Mouse (Mus musculus): ENCODE measurements at regions not wholly inside any gene's neighbourhood (a gene's known extent, or its start where the extent isn't known, plus 50 kb on each side); places are given as distances from the start of the nearest gene placed in this dataset.

DNA sequence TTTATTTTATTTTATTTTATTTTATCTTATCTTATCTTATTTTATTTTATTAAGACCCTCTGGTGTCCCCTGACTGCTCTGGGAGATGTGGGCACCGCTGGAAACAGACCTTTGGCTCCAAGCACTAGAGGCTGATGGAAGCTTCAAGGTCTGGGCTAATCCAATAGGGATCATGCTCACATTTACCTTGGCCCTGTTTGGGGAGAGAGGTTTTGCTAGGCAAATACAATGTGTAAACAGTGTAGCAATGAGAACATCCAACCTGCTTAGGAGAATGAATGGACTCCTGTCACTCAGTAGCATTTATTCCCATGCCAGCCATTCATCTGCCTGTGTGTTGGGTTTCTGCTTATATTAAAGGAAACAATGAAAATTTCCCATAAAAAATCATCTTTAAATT, 313.8 kb downstream of the Prdm2 start:
- ATAC-seq (ENCODE audit: borderline replicate concordance, extremely low read depth, low FRiP score, low TSS enrichment): no peak
- no peak overlapping the region for H3K9ac ChIP-seq
- no peaks in the 10 kb centered on the region for H3K9me3 ChIP-seq
- H3K36me3 ChIP-seq: no peaks in the 10 kb centered on the region
- H3K27me3 ChIP-seq: no peaks in the 10 kb centered on the region
- no peak overlapping the region for H3K27ac ChIP-seq
- no peak overlapping the region for H3K4me2 ChIP-seq
- WGBS: 48% methylated on average over 1 of the region's 1 CpGs
- no peak overlapping the region for H3K4me3 ChIP-seq
- peaks cover 3% of the 10 kb centered on the region for H3K4me1 ChIP-seq

DNA sequence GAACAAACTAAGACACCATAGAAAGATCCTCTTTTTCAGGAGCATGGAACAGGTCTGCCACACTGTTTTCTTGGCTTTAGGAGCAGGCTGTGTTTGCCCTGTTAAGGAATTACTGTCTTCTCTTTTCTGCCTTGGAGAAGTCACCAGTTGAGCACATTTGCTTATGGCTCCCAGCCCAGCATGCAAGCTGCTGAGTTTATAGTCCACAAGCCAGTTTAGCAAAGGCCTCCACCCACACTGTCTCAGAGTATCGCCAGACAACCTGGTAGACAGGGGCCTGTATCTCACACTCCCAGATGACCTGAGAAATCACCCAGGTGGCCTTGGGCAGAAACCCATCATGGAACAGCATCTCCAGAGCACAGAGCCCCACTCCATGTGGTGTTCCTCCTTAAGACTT, 322.1 kb downstream of the Prdm2 start:
- H3K9me3 ChIP-seq: no peaks in the 10 kb centered on the region
- no peaks in the 10 kb centered on the region for H3K36me3 ChIP-seq
- peaks cover 16% of the 10 kb centered on the region; the same call in 1 of the 2 replicates for H3K4me1 ChIP-seq
- WGBS: 88% methylated on average over 1 of the region's 1 CpGs
- ATAC-seq (ENCODE audit: borderline replicate concordance, extremely low read depth, low FRiP score, low TSS enrichment): no peak
- H3K27ac ChIP-seq: no peak overlapping the region
- no peak overlapping the region for H3K9ac ChIP-seq
- no peak overlapping the region for H3K4me2 ChIP-seq
- H3K4me3 ChIP-seq: no peak overlapping the region
- H3K27me3 ChIP-seq: peaks cover 3% of the 10 kb centered on the region; the same call in 1 of the 2 replicates

DNA sequence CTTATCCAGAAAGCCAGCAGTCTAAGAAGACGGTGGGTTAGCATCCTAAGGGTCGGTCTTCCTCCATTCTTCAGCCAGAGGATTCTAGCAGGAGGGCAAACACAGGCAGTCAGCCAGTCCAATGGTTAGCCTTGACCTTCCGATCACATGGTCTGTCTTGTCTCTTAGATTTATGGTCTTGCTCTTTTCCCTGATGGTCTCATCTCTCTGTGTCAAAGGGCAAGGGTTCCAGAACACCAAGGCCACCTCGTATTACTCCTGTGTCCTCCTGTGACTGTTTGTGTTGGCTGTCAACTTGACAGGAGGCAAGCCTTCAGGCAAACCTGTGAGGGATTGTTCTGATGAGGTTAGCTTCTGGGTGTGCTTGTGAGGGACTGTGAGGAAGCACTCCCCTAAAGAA, 323.9 kb downstream of the Prdm2 start:
- WGBS: 55% methylated on average over 4 of the region's 4 CpGs

DNA sequence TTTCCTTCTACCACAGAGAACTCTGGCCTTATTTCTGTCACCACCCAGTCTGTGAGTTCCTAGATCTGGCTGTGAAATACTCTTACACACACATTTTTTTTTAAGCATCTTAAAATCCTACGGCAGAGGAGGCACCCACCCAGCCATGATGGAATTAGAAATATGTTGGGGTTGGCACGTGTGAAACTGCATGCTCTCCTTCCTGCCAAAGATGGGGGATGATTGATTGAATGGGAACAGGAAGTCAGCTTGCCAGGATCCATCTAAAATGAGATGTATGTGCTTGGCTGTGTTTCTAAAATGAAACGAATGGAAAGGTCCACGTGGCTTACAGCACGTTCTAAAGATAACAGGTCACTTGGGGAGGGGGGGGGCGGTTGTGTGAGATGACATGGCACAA, 324.9 kb downstream of the Prdm2 start:
- no peak overlapping the region for H3K4me2 ChIP-seq
- no peak overlapping the region for H3K4me3 ChIP-seq
- H3K27me3 ChIP-seq: no peaks in the 10 kb centered on the region
- no peaks in the 10 kb centered on the region for H3K9me3 ChIP-seq
- 26% methylated on average over 6 of the region's 6 CpGs for WGBS
- H3K27ac ChIP-seq: no peak overlapping the region
- H3K4me1 ChIP-seq: peaks cover 16% of the 10 kb centered on the region; the same call in 1 of the 2 replicates
- H3K9ac ChIP-seq: no peak overlapping the region
- H3K36me3 ChIP-seq: no peaks in the 10 kb centered on the region
- peak; percentile 27; the same call in 1 of the 2 replicates for ATAC-seq (ENCODE audit: borderline replicate concordance, extremely low read depth, low FRiP score, low TSS enrichment)

More for the DNA sequence above, 323.9 kb downstream of the Prdm2 start:
- no peak overlapping the region for H3K9ac ChIP-seq
- H3K36me3 ChIP-seq: no peaks in the 10 kb centered on the region
- H3K27ac ChIP-seq: no peak overlapping the region
- ATAC-seq (ENCODE audit: borderline replicate concordance, extremely low read depth, low FRiP score, low TSS enrichment): no peak
- H3K4me1 ChIP-seq: peaks cover 16% of the 10 kb centered on the region; the same call in 1 of the 2 replicates
- peaks cover 3% of the 10 kb centered on the region; the same call in 1 of the 2 replicates for H3K27me3 ChIP-seq
- no peak overlapping the region for H3K4me3 ChIP-seq
- H3K9me3 ChIP-seq: no peaks in the 10 kb centered on the region
- no peak overlapping the region for H3K4me2 ChIP-seq

DNA sequence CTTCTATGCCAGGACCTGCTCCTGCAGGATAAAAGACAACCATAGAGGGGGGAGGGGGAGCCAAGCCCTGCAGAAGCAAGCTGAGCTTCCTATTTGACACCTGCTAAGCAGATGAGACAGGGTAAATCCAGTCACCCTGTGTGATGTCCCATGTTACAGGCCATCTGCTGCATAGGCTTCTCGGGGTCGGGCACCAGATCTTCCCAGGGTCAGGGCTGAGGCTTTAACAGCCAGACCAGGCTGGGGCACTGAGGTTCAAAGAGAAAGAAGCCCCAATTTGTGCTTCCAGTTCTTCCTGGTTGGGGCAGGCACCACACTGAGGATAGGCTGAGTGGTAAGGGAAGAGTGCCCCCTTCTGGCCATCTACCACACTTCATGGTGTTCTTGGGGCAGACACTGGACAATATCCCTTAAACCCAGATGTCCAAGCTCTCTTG, 332.5 kb downstream of the Prdm2 start:
- no peaks in the 10 kb centered on the region for H3K36me3 ChIP-seq
- 12% methylated on average over 2 of the region's 2 CpGs for WGBS
- no peaks in the 10 kb centered on the region for H3K27me3 ChIP-seq
- no peak overlapping the region for H3K4me3 ChIP-seq
- no peak overlapping the region for H3K4me2 ChIP-seq
- H3K9me3 ChIP-seq: no peaks in the 10 kb centered on the region
- H3K4me1 ChIP-seq: no peaks in the 10 kb centered on the region
- no peak overlapping the region for H3K9ac ChIP-seq
- no peak overlapping the region for H3K27ac ChIP-seq
- peak; percentile 41; the same call in 1 of the 2 replicates for ATAC-seq (ENCODE audit: borderline replicate concordance, extremely low read depth, low FRiP score, low TSS enrichment)

DNA sequence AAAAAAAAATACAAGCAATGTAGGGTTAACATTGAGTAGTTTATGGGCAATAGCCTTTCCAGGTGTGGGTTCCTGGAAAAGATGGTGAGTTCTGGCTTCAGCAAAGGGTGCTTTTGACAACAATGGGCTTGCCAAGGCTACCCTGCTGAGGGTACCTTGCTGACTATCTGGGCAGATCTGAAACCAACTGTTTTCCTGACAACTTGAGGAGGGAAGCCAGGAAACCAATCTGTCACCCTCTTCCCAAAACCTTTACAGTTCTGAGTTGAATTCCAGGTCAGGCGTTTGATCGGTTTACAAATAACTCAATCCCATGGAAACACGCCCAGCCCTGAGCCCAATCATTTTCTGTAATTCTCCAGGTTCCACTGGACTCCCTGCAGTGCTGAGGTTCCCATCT, 336.6 kb downstream of the Prdm2 start:
- Histone ChIP-seq H3K4me1 (no peaks in the 10 kb centered on the region), H3K27ac (no peak overlapping the region), H3K9me3 (no peaks in the 10 kb centered on the region), H3K9ac (no peak overlapping the region), H3K4me3 (no peak overlapping the region), H3K27me3 (no peaks in the 10 kb centered on the region), H3K36me3 (no peaks in the 10 kb centered on the region), H3K4me2 (no peak overlapping the region)
- no peak for ATAC-seq (ENCODE audit: borderline replicate concordance, extremely low read depth, low FRiP score, low TSS enrichment)
- 72% methylated on average over 3 of the region's 3 CpGs for WGBS

DNA sequence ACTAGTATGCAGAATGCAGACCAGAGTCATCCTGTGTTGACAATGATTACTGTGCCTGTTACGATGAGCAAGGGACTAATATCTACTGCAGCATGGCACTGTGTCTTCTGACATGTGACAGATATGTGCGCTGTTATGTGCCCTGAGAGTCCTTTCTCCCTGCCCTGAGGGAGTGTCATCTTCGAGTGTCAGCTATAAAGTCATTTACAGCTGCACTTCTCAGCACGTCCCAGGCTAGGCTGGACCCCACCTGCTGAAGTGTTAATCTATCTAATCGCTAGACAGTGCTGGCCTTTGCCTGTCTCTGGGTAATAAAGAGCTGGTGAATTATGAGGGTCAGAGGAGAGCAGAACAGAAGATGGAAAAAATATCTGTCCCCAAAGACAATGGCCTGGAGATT, 337.7 kb downstream of the Prdm2 start:
- Histone ChIP-seq H3K9ac (no peak overlapping the region), H3K27me3 (no peaks in the 10 kb centered on the region), H3K27ac (no peak overlapping the region), H3K4me1 (no peaks in the 10 kb centered on the region), H3K9me3 (no peaks in the 10 kb centered on the region), H3K4me2 (no peak overlapping the region), H3K36me3 (no peaks in the 10 kb centered on the region), H3K4me3 (no peak overlapping the region)
- WGBS: 58% methylated on average over 5 of the region's 5 CpGs
- ATAC-seq (ENCODE audit: borderline replicate concordance, extremely low read depth, low FRiP score, low TSS enrichment): no peak

DNA sequence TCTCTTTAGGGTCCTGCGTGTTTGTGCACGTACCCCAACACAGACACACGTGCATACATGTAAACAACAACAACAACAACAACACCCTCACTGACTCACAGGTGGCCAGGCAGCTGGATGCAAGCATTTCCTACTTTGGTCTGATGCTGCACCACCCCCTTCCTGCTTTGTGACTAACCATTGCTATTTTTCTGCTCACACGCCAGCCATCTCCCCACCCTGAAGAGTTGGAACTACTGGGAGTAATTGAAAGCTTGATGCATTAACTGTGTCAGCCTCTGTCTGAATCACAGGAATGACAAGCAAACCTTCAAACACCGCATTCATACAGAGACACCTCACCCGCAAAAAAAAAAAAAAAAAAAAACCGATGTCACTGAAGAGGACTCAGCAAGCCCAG, 346.5 kb downstream of the Prdm2 start:
- no peak overlapping the region for H3K4me3 ChIP-seq
- H3K27ac ChIP-seq: no peak overlapping the region
- H3K27me3 ChIP-seq: no peaks in the 10 kb centered on the region
- H3K36me3 ChIP-seq: no peaks in the 10 kb centered on the region
- H3K9me3 ChIP-seq: no peaks in the 10 kb centered on the region
- H3K4me1 ChIP-seq: peaks cover 6% of the 10 kb centered on the region; the same call in 1 of the 2 replicates
- no peak overlapping the region for H3K4me2 ChIP-seq
- no peak overlapping the region for H3K9ac ChIP-seq
- no peak for ATAC-seq (ENCODE audit: borderline replicate concordance, extremely low read depth, low FRiP score, low TSS enrichment)
- WGBS: 70% methylated on average over 7 of the region's 7 CpGs

DNA sequence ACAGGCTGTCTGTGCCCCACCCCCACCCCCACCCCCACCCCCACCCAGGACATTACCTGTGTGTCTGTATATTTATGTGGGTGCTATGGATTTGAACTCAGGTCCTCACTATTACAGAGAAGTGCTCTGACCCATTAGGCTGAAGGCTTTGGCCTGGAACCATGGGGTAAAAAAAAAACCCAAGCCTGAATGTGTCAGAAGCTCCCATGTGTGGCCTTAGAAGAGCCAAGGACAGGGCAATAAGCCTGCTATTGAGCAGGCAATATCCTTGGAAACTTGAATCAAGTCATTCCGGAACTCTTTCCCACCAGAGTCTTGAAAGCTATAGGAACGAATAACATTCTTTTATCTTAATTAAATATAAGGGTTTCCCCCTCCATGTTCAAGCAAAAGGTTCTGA, 347.2 kb downstream of the Prdm2 start:
- H3K27ac ChIP-seq: no peak overlapping the region
- H3K4me2 ChIP-seq: no peak overlapping the region
- no peaks in the 10 kb centered on the region for H3K27me3 ChIP-seq
- 88% methylated on average over 2 of the region's 2 CpGs for WGBS
- H3K4me3 ChIP-seq: no peak overlapping the region
- peaks cover 6% of the 10 kb centered on the region; the same call in 1 of the 2 replicates for H3K4me1 ChIP-seq
- no peak for ATAC-seq (ENCODE audit: borderline replicate concordance, extremely low read depth, low FRiP score, low TSS enrichment)
- no peak overlapping the region for H3K9ac ChIP-seq
- H3K9me3 ChIP-seq: no peaks in the 10 kb centered on the region
- H3K36me3 ChIP-seq: no peaks in the 10 kb centered on the region

DNA sequence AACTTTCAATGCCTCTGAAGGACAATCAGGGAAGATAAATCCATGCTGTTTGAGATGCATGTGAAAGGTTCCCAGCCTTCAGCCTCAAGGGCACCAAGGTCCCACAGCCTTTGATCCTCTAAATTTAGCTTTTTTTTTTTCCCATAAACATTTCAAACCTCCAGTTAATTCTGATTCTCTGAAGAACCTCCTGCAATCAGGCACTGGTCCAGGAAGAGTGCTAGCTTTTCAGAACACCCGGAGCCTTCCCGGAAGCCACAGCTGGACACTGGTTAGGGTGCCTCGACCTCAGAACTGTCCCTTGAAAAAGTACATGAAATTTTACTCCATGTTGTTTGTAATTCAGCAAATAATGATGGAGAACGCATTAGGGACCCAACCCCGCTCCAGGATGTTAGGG, 348.9 kb downstream of the Prdm2 start:
- H3K4me1 ChIP-seq: peaks cover 6% of the 10 kb centered on the region; the same call in 1 of the 2 replicates
- no peak overlapping the region for H3K4me3 ChIP-seq
- no peak overlapping the region for H3K4me2 ChIP-seq
- 46% methylated on average over 5 of the region's 5 CpGs for WGBS
- H3K36me3 ChIP-seq: no peaks in the 10 kb centered on the region
- H3K27me3 ChIP-seq: no peaks in the 10 kb centered on the region
- H3K9ac ChIP-seq: no peak overlapping the region
- peak; percentile 40; the same call in 1 of the 2 replicates for ATAC-seq (ENCODE audit: borderline replicate concordance, extremely low read depth, low FRiP score, low TSS enrichment)
- H3K9me3 ChIP-seq: no peaks in the 10 kb centered on the region
- peak overlapping the region; percentile 60 for H3K27ac ChIP-seq

DNA sequence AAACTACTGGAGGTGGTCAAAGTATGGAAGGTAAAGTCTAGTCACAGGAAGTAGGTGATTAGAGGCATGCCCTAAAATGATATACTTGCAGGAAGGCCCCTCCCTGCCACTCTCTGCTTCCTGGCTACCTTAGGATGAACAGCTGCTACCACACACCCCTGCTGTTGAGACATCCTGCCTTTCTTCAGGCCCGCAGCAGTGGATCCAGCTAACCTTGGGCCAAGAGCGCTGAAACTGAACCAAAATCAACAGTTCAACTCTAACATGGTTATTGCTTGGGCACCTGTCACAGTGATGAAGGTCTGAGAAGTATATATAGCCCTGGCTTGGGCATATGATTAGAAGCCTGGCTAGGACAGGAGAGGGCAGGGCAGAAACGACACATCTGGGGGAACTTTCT, 352.4 kb downstream of the Prdm2 start:
- ATAC-seq (ENCODE audit: borderline replicate concordance, extremely low read depth, low FRiP score, low TSS enrichment): no peak
- 80% methylated on average over 3 of the region's 3 CpGs for WGBS
- H3K4me1 ChIP-seq: peaks cover 12% of the 10 kb centered on the region; the same call in 1 of the 2 replicates
- no peak overlapping the region for H3K9ac ChIP-seq
- H3K27ac ChIP-seq: no peak overlapping the region
- H3K27me3 ChIP-seq: no peaks in the 10 kb centered on the region
- H3K4me2 ChIP-seq: no peak overlapping the region
- H3K36me3 ChIP-seq: no peaks in the 10 kb centered on the region
- no peaks in the 10 kb centered on the region for H3K9me3 ChIP-seq
- H3K4me3 ChIP-seq: no peak overlapping the region

DNA sequence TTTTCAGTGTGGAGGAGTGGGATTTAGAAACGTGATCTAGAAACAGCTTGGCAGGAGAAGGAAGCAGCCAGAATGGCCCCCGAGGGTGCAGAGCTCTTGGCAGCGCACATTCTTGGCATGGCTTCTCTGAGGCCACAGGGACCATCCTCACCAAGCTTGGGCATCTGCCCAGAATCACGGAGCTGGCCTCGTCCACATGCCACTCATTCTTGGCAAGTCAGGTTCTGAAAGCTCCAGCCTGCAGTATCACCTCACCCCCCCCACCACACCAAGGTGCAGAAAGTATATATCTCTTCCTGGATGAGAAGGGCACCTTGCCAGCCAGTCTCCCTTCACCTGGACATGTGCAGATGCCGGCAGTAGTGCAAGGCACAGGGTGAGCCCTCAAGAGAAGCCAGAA, 356.2 kb downstream of the Prdm2 start:
- Histone ChIP-seq H3K4me3 (no peak overlapping the region), H3K27ac (no peak overlapping the region), H3K36me3 (no peaks in the 10 kb centered on the region), H3K4me1 (0 out of 2 replicates have a peak, but pooled peaks cover 6% of the 10 kb centered on the region), H3K9me3 (no peaks in the 10 kb centered on the region), H3K4me2 (no peak overlapping the region), H3K9ac (no peak overlapping the region), H3K27me3 (no peaks in the 10 kb centered on the region)
- 38% methylated on average over 6 of the region's 6 CpGs for WGBS
- no peak for ATAC-seq (ENCODE audit: borderline replicate concordance, extremely low read depth, low FRiP score, low TSS enrichment)

DNA sequence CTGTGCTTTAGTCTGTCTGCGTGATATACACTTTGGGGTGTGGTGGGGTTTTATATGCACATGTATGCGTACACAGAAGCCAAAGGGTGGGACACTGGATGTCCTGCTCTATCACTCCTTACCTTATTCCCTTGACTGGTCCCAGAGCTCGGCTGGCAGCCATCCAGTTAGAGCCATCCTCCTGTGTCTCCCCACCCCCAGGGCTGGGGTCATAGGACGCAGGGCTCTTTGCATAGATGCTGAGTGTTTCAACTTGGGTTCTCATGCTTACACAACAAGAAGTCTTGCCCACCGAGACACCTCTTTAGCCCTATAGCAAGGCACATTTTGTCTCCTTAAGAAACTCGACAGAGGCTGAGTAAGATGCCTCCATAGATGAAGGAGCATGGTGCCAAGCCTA, 357.2 kb downstream of the Prdm2 start:
- 80% methylated on average over 6 of the region's 6 CpGs for WGBS
- Histone ChIP-seq H3K27me3 (no peaks in the 10 kb centered on the region), H3K27ac (no peak overlapping the region), H3K9me3 (no peaks in the 10 kb centered on the region), H3K4me3 (no peak overlapping the region), H3K4me1 (0 out of 2 replicates have a peak, but pooled peaks cover 6% of the 10 kb centered on the region), H3K4me2 (no peak overlapping the region), H3K36me3 (no peaks in the 10 kb centered on the region), H3K9ac (no peak overlapping the region)
- ATAC-seq (ENCODE audit: borderline replicate concordance, extremely low read depth, low FRiP score, low TSS enrichment): no peak
